ENCODE assay signal across 1 mouse cellular context in genomic region chr9:108570207-108570896, GRCm38 (mm10).
TF ChIP-seq lines count a peak whose summit lies in the region.

No protein-coding gene starts in this region.

TF ChIP-seq in CH12.LX, 34 proteins besides CTCF, POLR2A, EP300 and RAD21:
- TF ChIP-seq NRF1 (IDR thresholded peaks at IDR 0.05; ENCODE audit: low read depth, low read length), result no peak
- TF ChIP-seq CHD2 (IDR thresholded peaks at IDR 0.05; ENCODE audit: low read length), result peak; percentile 7; the same call in 1 of the 2 replicates
- TF ChIP-seq ETS1 (conservative IDR thresholded peaks at IDR 0.05; ENCODE audit: low read depth, low read length), result no peak
- TF ChIP-seq USF2 (conservative IDR thresholded peaks at IDR 0.05; ENCODE audit: low read depth, low read length), result no peak
- TF ChIP-seq MAX (IDR thresholded peaks at IDR 0.05; ENCODE audit: low read length), result peak; percentile 24; the same call in 1 of the 2 replicates
- peak; percentile 73 for TF ChIP-seq SMC3 (IDR thresholded peaks at IDR 0.05; ENCODE audit: low read depth, low read length)
- TF ChIP-seq TCF12 (IDR thresholded peaks at IDR 0.05; ENCODE audit: low read depth, low read length), result no peak
- TF ChIP-seq IRF4 (IDR thresholded peaks at IDR 0.05; ENCODE audit: low read depth, low read length), result 0 out of 2 replicates have a peak, but pooled peaks have one; percentile 34
- TF ChIP-seq POLR2AphosphoS2 (IDR thresholded peaks at IDR 0.05; ENCODE audit: low read depth, low read length), result 0 out of 2 replicates have a peak, but pooled peaks have one; percentile 19
- no peak for TF ChIP-seq ZMIZ1 (IDR thresholded peaks at IDR 0.05; ENCODE audit: low read depth, low read length)
- no peak for TF ChIP-seq GABPA (IDR thresholded peaks at IDR 0.05; ENCODE audit: insufficient replicate concordance, low read depth, low read length)
- TF ChIP-seq ELF1 (IDR thresholded peaks at IDR 0.05; ENCODE audit: low read depth, low read length), result peak; percentile 28; the same call in 1 of the 2 replicates
